Mouse (Mus musculus) kidney, adult 8-10 months (tissue): ENCODE measurements around the gene Zmat3.

Experiments used
- DNase-seq, 2 experiments: peaks; one replicate each; pipeline ENCODE4 v3.0.0; 2022

Gene Zmat3

GRCm38 (mm10) chr3:32371957-32372356 is 6.1 kb upstream of the Zmat3 start:
- no peak for DNase-seq

DNA sequence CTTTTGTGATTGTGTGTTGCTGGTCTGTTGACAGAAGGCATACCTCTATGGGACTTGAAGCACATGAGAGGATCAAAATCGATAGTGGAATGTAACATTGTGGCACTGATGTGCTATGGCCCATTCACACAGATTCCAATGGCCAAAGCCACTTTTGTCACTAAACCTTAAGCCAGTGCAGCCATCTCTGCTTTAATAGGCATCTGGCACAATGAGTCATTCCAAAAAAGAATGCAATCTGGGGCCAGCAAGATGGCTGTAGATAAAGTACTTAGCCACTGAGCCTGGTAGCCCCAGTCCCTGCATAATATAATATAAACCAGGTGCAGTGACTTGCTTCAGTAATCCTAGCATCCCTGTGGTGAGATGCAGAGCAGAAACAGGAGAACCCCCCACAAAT is 1.7 kb upstream of the Zmat3 start:
- no peak for DNase-seq

DNA sequence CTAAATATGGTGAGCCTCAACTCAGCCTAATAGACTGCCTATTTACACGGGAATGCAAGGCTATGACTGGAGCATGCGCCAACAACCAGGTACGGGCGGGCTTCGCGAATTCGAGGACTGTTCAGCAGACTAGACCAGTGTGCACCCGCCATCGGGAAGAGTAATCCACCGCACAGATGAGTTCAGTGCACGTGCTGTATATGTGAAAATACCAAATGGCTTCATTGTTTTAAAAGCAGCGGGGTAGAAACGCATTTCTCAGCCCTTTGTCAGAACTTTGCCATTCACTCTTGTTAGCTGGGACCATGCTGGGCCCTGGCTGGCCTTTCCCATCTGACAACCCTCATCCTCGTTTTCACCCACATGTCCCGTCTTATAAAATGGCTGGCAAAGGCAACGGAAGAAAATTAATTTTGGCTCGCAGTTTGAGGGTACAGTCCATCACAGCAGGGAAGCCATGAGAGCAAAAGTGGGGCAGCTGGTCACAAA is 476 bp upstream of the Zmat3 start:
- peak in 1 of 2 experiments; percentile 12 for DNase-seq

GRCm38 (mm10) chr3:32364841-32365545 is 821 bp downstream of the Zmat3 start:
- no peak for DNase-seq

- no peak for DNase-seq
Measured at GRCm38 (mm10) chr3:32364195-32364594, 1.6 kb downstream of the Zmat3 start.

- peak in 1 of 2 experiments; percentile 34 for DNase-seq
Measured at GRCm38 (mm10) chr3:32361221-32361620, 4.6 kb downstream of the Zmat3 start.

- DNase-seq: no peak
Measured at GRCm38 (mm10) chr3:32347881-32348280, 17.9 kb downstream of the Zmat3 start.

DNA sequence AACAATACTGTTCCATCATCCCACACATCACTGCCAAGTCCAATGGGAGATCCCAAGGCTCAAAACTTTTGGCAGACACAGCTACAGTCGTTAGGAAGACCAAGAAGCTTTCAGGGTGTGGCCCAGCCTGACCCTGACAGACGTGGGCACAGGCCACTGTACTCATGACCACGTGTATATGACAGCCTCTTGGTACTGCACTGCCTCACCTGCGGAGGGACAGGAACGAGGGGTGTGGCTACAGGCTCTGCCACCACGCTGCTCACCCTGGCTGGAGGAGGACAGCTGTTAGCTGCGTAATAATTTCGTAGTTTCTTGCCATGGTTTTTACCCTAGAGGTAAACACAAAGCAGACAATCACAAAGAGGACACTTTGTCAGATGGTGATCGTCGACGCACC is 20.6 kb downstream of the Zmat3 start:
- DNase-seq: no peak

- DNase-seq: no peak
Measured at GRCm38 (mm10) chr3:32344825-32345224, 21.0 kb downstream of the Zmat3 start.

GRCm38 (mm10) chr3:32343371-32343770 is 22.4 kb downstream of the Zmat3 start:
- no peak for DNase-seq

- DNase-seq: no peak
Measured at GRCm38 (mm10) chr3:32341434-32341833, 24.4 kb downstream of the Zmat3 start.

DNA sequence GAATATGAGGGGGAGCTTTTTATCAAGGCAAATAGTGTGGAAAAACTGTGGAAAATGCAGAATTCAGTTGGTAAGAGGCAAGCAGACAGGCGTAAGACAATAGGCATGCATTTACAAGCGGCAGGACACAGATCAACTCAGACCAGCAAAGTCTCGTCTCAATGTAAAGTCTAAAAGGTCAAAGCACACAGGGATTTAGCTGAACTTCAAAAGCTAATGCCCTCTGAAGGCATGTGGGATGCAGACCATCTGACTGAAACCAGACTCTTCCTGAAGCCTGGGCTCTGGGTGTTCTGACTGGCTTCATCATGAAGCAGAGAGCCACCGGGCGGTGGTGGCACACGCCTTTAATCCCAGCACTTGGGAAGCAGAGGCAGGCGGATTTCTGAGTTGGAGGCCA is 27.6 kb downstream of the Zmat3 start:
- DNase-seq: no peak

DNA sequence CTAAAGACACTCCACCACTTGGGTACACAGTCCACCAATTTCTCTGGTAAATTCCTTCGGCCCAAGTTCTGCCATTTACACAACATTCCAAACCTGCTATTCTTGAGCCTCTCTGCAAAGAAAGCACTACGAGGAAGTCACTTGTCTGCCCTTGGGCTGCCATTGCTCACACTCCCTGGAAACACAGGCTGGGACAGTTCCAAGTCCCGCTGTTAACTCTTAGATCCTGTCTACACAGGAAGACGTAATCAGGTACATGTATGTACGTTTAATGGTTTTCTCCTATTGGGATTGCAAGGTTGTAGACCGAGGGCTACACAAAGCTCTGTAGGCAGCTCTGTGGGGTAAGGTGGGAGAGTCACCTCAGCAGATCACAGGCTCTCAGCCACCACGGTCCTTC is 28.0 kb downstream of the Zmat3 start:
- peak; percentile 9 to 12 for DNase-seq

DNA sequence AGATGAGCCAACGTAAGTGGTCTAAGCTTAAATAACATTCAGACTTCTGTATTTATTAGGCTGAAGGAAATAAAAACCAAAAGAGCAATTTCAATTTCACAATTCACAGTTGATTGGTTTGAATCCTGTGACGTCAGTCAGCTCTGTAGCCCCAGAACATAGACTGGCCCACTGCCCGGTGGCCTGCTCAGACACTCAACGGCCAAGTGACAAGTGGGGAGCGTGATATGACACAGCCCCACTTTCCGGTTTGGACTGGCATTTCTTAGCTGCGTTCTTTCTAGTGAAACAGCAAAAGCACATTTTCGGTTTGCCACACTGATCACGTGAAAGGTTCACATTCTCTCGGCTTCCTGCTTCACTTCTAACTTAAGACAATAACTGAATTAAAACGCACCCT is 30.9 kb downstream of the Zmat3 start:
- DNase-seq: peak in 1 of 2 experiments; percentile 21

GRCm38 (mm10) chr3:32333456-32334086 is 32.2 kb downstream of the Zmat3 start:
- peak; percentile 57 to 80 for DNase-seq

DNA sequence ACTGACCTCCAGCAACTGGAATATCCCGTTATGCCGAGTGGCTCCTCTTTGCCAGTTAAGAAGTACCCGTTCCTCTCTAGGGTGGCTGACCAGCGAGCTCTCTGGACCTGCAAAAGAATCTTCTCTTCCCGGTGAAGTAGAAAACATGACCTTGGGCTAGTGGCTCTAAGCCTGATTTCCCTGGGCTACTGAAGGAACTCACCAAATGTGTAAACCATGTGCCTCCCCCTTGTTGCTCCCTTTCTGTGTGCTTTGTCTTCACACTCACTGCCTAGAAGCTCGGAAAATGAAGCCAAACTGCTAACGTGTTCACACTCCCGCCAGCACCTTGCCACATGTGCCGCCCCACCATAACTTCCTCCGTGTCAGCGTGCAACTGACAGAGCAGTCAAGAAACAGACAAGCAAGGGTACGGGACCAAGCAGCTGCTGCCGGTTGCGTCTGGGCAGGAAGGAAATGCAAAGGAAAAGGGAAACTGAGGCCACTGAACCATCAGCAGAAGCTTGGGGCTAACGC is 47.9 kb downstream of the Zmat3 start:
- DNase-seq: no peak

GRCm38 (mm10) chr3:32317165-32317900 is 48.5 kb downstream of the Zmat3 start:
- peak; percentile 17 to 56 for DNase-seq

- DNase-seq: no peak
Measured at GRCm38 (mm10) chr3:32314746-32315145, 51.1 kb downstream of the Zmat3 start.

DNA sequence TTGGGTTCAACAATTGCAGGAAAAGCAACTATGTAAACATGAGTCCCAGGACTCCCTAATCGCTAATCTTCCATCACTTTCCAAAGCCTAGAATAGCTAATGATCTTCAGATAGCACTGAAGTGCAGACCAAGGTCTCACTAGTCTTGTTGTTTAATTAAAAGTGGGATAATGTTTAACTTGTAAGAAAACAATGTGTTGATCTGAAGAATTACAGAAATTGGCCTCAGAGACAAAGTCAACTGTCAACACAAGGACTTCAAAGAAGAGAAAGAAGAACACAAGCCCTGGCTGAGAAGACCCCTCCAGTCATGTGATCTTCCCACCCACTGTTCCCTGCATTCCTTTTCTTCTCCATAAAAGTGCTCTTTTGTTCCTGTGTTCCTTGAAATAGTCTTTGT is 61.6 kb downstream of the Zmat3 start:
- DNase-seq: peak in 1 of 2 experiments; percentile 25

DNA sequence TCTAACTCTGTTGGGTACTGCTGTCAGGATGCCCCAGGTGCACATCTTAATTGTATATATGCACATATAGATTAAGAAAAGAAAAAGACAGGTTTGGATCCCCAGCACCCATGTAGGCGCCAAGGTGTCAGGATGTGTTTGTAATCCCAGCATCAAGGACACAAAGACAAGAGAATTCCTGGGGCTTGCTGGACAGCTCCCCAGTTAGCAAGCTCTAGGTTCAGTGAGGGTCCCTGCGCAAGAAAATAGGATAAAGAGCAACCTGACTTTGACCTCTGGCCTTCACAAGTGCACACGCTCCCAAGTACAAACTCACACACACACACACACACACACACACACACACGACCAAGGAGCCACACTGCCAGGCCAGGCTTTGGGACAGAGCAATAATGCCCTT is 73.8 kb downstream of the Zmat3 start:
- DNase-seq: no peak
